Mouse (Mus musculus): Measurements from ENCODE around the gene Tirap.

GRCm38 (mm10) chr9:35142221-35142620, 57.9 kb downstream of the Tirap start:
- TF ChIP-seq CTCF (IDR thresholded peaks at IDR 0.05; ENCODE audit: extremely low read depth, insufficient read length, insufficient replicate concordance, low read depth, low read length) (no peak), POLR2A (IDR thresholded peaks at IDR 0.05; ENCODE audit: low read depth, low read length) (no peak)
